Mouse (Mus musculus): ENCODE results near the gene Manbal. TPM values are rescaled to one million over a fixed set of nuclear protein-coding genes. Genes with fewer than 3 reads are reported as not detected.

Manbal gene
- polyA plus RNA-seq, 1 experiment from 2014 or later, result 22.8 TPM

GRCm38 (mm10) chr2:157430667-157431429 lies 63.5 kb downstream of the Manbal start:
- Histone ChIP-seq H3K27me3 (ENCODE audit: insufficient read depth, low read length) (no peaks in the 10 kb centered on the region), H3K4me1 (ENCODE audit: insufficient read depth) (peaks cover 8% of the 10 kb centered on the region; the same call in 1 of the 2 replicates), H3K4me3 (ENCODE audit: low read depth, low read length) (no peak overlapping the region), H3K27ac (ENCODE audit: low read depth) (no peak overlapping the region), H3K9me3 (ENCODE audit: low read length) (no peaks in the 10 kb centered on the region), H3K9ac (replicated peaks) (no peak overlapping the region), H3K4me2 (ENCODE audit: low read depth, low read length) (no peak overlapping the region), H3K36me3 (replicated peaks; ENCODE audit: insufficient read depth, low read length) (no peaks in the 10 kb centered on the region)
- TF ChIP-seq CTCF (IDR thresholded peaks at IDR 0.05; ENCODE audit: low read depth) (no peak), EP300 (IDR thresholded peaks at IDR 0.05; ENCODE audit: low read depth) (no peak)
- ATAC-seq, result no peak
- no peak for DNase-seq
- WGBS (ENCODE audit: insufficient replicate concordance), result 77% methylated on average over 4 of the region's 4 CpGs

DNA sequence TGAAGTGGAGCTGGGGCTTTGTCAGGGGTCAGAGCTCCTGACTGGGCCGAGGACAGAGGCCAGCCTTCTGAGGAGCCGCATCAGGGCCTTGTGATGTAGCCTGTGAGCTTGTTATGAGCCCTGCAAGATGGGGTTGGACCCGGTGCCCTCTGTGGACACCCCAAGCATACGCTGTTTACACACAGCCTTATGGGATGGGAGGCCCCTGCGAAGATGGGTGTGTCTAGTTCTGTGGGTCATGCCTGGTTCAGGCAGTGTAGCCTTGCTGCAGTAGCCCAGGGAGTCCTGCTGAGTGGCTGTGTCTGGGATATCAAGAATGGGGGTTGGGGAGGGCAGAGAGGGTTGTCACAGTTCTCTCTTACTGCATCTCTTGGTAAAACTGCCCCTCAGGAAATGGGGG lies 64.5 kb downstream of the Manbal start:
- peaks cover 8% of the 10 kb centered on the region; the same call in 1 of the 2 replicates for H3K4me1 ChIP-seq (ENCODE audit: insufficient read depth)

GRCm38 (mm10) chr2:157432476-157432875 lies 65.1 kb downstream of the Manbal start:
- H3K4me3 ChIP-seq (ENCODE audit: low read depth, low read length), result no peak overlapping the region
- H3K36me3 ChIP-seq (replicated peaks; ENCODE audit: insufficient read depth, low read length), result no peaks in the 10 kb centered on the region
- DNase-seq (no peak), ATAC-seq (no peak)
- H3K27me3 ChIP-seq (ENCODE audit: insufficient read depth, low read length), result no peaks in the 10 kb centered on the region
- peaks cover 8% of the 10 kb centered on the region; the same call in 1 of the 2 replicates for H3K4me1 ChIP-seq (ENCODE audit: insufficient read depth)
- H3K9me3 ChIP-seq (ENCODE audit: low read length), result no peaks in the 10 kb centered on the region
- H3K9ac ChIP-seq (replicated peaks), result no peak overlapping the region
- H3K4me2 ChIP-seq (ENCODE audit: low read depth, low read length), result no peak overlapping the region
- no peak overlapping the region for H3K27ac ChIP-seq (ENCODE audit: low read depth)
- TF ChIP-seq CTCF (IDR thresholded peaks at IDR 0.05; ENCODE audit: low read depth) (no peak), EP300 (IDR thresholded peaks at IDR 0.05; ENCODE audit: low read depth) (no peak)
- WGBS (ENCODE audit: insufficient replicate concordance), result 77% methylated on average over 9 of the region's 9 CpGs

More for the DNA sequence above, 64.5 kb downstream of the Manbal start:
- Histone ChIP-seq H3K27me3 (ENCODE audit: insufficient read depth, low read length) (no peaks in the 10 kb centered on the region), H3K36me3 (replicated peaks; ENCODE audit: insufficient read depth, low read length) (no peaks in the 10 kb centered on the region), H3K9ac (replicated peaks) (no peak overlapping the region), H3K4me3 (ENCODE audit: low read depth, low read length) (no peak overlapping the region), H3K9me3 (ENCODE audit: low read length) (no peaks in the 10 kb centered on the region), H3K4me2 (ENCODE audit: low read depth, low read length) (no peak overlapping the region), H3K27ac (ENCODE audit: low read depth) (no peak overlapping the region)
- ATAC-seq (no peak), DNase-seq (no peak)
- TF ChIP-seq EP300 (IDR thresholded peaks at IDR 0.05; ENCODE audit: low read depth), result no peak
- no peak for TF ChIP-seq CTCF (IDR thresholded peaks at IDR 0.05; ENCODE audit: low read depth)
- WGBS (ENCODE audit: insufficient replicate concordance), result 79% methylated on average over 5 of the region's 5 CpGs

- no peak overlapping the region for H3K4me3 ChIP-seq (ENCODE audit: low read depth, low read length)
- H3K4me2 ChIP-seq (ENCODE audit: low read depth, low read length), result no peak overlapping the region
- H3K27me3 ChIP-seq (ENCODE audit: insufficient read depth, low read length), result no peaks in the 10 kb centered on the region
- no peak overlapping the region for H3K27ac ChIP-seq (ENCODE audit: low read depth)
- H3K36me3 ChIP-seq (replicated peaks; ENCODE audit: insufficient read depth, low read length), result no peaks in the 10 kb centered on the region
- TF ChIP-seq CTCF (IDR thresholded peaks at IDR 0.05; ENCODE audit: low read depth) (no peak), EP300 (IDR thresholded peaks at IDR 0.05; ENCODE audit: low read depth) (no peak)
- no peak overlapping the region for H3K9ac ChIP-seq (replicated peaks)
- WGBS (ENCODE audit: insufficient replicate concordance), result 52% methylated on average over 9 of the region's 9 CpGs
- DNase-seq, result no peak
- ATAC-seq, result peak; percentile 68
- H3K4me1 ChIP-seq (ENCODE audit: insufficient read depth), result peaks cover 6% of the 10 kb centered on the region; the same call in 1 of the 2 replicates
- no peaks in the 10 kb centered on the region for H3K9me3 ChIP-seq (ENCODE audit: low read length)
These were observed 66.6 kb downstream of the Manbal start for GRCm38 (mm10) chr2:157434041-157434440.

DNA sequence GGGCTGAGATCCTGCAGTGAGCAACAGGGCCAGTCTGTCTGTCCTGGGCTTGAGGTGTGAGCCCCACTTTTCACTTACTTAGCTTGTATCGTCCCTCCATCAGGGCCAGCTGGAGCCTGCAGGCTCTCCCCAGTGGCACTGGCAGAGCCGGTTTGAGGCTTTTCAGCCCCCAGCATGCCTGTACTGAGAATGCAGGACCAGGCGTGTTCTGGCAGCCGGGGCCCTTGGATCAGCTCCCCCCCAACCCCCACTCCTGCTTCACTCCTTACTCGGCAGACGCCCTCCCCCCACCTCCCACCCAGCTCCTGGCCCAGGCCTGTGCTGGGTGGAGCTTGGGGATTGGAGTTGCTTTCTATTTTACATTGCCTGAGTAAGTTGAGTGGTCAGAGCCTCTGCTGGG lies 67.1 kb downstream of the Manbal start:
- H3K9ac ChIP-seq (replicated peaks), result no peak overlapping the region
- no peak for ATAC-seq
- no peak for DNase-seq
- peaks cover 4% of the 10 kb centered on the region; the same call in 1 of the 2 replicates for H3K4me1 ChIP-seq (ENCODE audit: insufficient read depth)
- TF ChIP-seq EP300 (IDR thresholded peaks at IDR 0.05; ENCODE audit: low read depth) (no peak), CTCF (IDR thresholded peaks at IDR 0.05; ENCODE audit: low read depth) (no peak)
- H3K27ac ChIP-seq (ENCODE audit: low read depth), result no peak overlapping the region
- WGBS (ENCODE audit: insufficient replicate concordance), result 68% methylated on average over 6 of the region's 6 CpGs
- no peak overlapping the region for H3K4me3 ChIP-seq (ENCODE audit: low read depth, low read length)
- no peaks in the 10 kb centered on the region for H3K36me3 ChIP-seq (replicated peaks; ENCODE audit: insufficient read depth, low read length)
- no peak overlapping the region for H3K4me2 ChIP-seq (ENCODE audit: low read depth, low read length)
- H3K9me3 ChIP-seq (ENCODE audit: low read length), result no peaks in the 10 kb centered on the region
- no peaks in the 10 kb centered on the region for H3K27me3 ChIP-seq (ENCODE audit: insufficient read depth, low read length)

GRCm38 (mm10) chr2:157436496-157436895 lies 69.1 kb downstream of the Manbal start:
- DNase-seq (no peak), ATAC-seq (no peak)
- Histone ChIP-seq H3K4me3 (ENCODE audit: low read depth, low read length) (no peak overlapping the region), H3K9ac (replicated peaks) (no peak overlapping the region), H3K4me1 (ENCODE audit: insufficient read depth) (0 out of 2 replicates have a peak, but pooled peaks cover 3% of the 10 kb centered on the region), H3K9me3 (ENCODE audit: low read length) (no peaks in the 10 kb centered on the region; the same call in 1 of the 2 replicates), H3K4me2 (ENCODE audit: low read depth, low read length) (no peak overlapping the region), H3K27ac (ENCODE audit: low read depth) (no peak overlapping the region), H3K27me3 (ENCODE audit: insufficient read depth, low read length) (no peaks in the 10 kb centered on the region), H3K36me3 (replicated peaks; ENCODE audit: insufficient read depth, low read length) (no peaks in the 10 kb centered on the region)
- no peak for TF ChIP-seq CTCF (IDR thresholded peaks at IDR 0.05; ENCODE audit: low read depth)
- no peak for TF ChIP-seq EP300 (IDR thresholded peaks at IDR 0.05; ENCODE audit: low read depth)
- WGBS (ENCODE audit: insufficient replicate concordance), result 74% methylated on average over 11 of the region's 11 CpGs
